Mouse (Mus musculus) liver, embryonic 16.5 days (tissue): ENCODE results near the gene Adora1. TPM values are rescaled to one million over a fixed set of nuclear protein-coding genes. Genes with fewer than 3 reads are reported as not detected.

Experiments used
- ATAC-seq: fragments of 200-750 bp; cut with Nextera tagmentation; 2 replicates; pipeline ENCODE4 v1.8.0; 2017; ENCODE audit warnings: low read depth, mild to moderate bottlenecking, moderate number of reproducible peaks, moderate library complexity
- H3K27ac ChIP-seq: fragments of 300-500 bp; sonication (generic); 2 replicates; pipeline ENCODE4 v1.5.1; 2014; ENCODE audit warnings: mild to moderate bottlenecking, low read length
- H3K27me3 ChIP-seq: fragments of 300-500 bp; sonication (generic); 2 replicates; pipeline ENCODE4 v1.6.1; 2014; ENCODE audit warnings: low read depth, low read length, mixed read lengths; ENCODE audit not compliant: control insufficient read depth, insufficient read depth
- H3K36me3 ChIP-seq: fragments of 300-500 bp; sonication (generic); 2 replicates; pipeline ENCODE4 v1.6.1; 2014; ENCODE audit warnings: mild to moderate bottlenecking; ENCODE audit not compliant: control insufficient read depth, insufficient read depth
- H3K4me1 ChIP-seq: fragments of 300-500 bp; sonication (generic); 2 replicates; pipeline ENCODE4 v1.6.1; 2014; ENCODE audit warnings: low read depth, low read length, mixed read lengths; ENCODE audit not compliant: control insufficient read depth
- H3K4me2 ChIP-seq: fragments of 300-500 bp; sonication (generic); 2 replicates; pipeline ENCODE4 v1.6.1; 2014; ENCODE audit warnings: low read depth, low read length, mixed read lengths
- H3K4me3 ChIP-seq: fragments of 300-500 bp; sonication (generic); 2 replicates; pipeline ENCODE4 v1.5.1; 2014; ENCODE audit warnings: low read depth, mild to moderate bottlenecking, low read length
- H3K9ac ChIP-seq: fragments of 300-500 bp; sonication (generic); 2 replicates; pipeline ENCODE4 v1.6.1; 2014; ENCODE audit warnings: low read depth, low read length
- H3K9me3 ChIP-seq: fragments of 300-500 bp; sonication (generic); replicated peaks from 2 replicates; pipeline ENCODE4 v1.6.1; 2016; ENCODE audit warnings: low read length; ENCODE audit not compliant: control insufficient read depth
- WGBS: fragments of 180-500 bp; shearing (Covaris S2); extraction: QIAGEN DNeasy Blood & Tissue Kit; methylation state at CpG from one replicate; pipeline ENCODE4 v1.1.7; 2014; ENCODE audit not compliant: insufficient replicate concordance; 5-methylcytosine and 5-hydroxymethylcytosine counted together
- polyA plus RNA-seq: library from polyadenylated mRNA; unstranded; fragments of >200 nt; fragmentation: Nextera tagmentation; extraction: Ambion mirVana; gene quantifications from 2 replicates; pipeline ENCODE4 v1.2.1, GENCODE M21; 2015

Gene Adora1
- polyA plus RNA-seq, 1 experiment from 2014 or later: 3.6 TPM

DNA sequence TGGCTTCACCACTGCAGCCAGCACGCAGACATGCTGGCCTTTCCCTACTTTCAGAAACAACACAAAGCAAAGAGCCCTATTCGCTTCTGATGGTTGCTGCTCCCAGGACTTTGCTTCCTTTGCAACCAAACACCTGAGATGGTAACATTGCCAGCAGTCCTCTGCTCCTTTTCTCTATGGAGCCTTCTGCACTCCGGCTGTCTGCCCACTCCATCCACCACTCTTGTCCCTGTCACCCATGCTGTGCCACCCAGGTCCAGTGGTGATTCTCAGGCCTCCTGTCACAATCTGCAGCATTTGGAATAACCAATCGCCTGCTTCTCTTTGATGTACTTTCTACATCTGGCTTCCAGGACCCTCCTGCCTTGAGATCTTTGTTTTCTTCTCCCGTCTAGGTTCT, 9.9 kb downstream of the Adora1 start:
- no peaks in the 10 kb centered on the region; the same call in 1 of the 2 replicates for H3K4me1 ChIP-seq
- H3K27ac ChIP-seq: no peak overlapping the region
- H3K36me3 ChIP-seq: no peaks in the 10 kb centered on the region
- no peak overlapping the region for H3K9ac ChIP-seq
- H3K9me3 ChIP-seq: no peaks in the 10 kb centered on the region
- 60% methylated on average over 5 of the region's 5 CpGs for WGBS
- no peak for ATAC-seq
- H3K4me2 ChIP-seq: no peak overlapping the region
- H3K27me3 ChIP-seq: no peaks in the 10 kb centered on the region
- H3K4me3 ChIP-seq: no peak overlapping the region

DNA sequence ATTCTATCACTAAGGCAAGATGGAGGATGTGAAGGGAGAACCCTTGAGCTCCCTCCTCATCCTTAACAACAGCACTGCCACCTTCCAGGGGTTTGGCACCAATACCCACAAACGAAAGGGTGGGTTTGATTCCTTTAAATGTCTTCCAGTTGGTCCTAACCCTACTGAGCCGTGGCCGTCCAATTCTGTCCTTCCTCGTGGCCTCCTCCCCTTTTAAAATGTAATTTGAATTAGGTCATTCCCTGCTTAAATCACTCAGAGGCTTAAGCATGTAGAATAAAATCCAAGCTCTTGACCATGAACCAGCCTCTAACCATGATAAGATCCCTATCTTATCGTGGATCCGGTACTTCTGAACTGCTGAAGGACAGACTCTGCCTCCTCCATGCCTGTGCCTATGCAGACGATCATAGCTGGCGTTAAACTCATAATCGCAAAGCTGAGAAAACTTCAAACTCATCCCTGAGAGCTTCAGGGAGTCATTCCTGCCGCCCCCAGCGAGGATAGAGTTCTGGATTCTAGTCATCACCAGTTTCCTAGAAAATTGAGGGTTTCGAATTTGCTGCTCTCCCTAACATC, 10.5 kb downstream of the Adora1 start:
- ATAC-seq: no peak
- WGBS: 59% methylated on average over 12 of the region's 12 CpGs
- no peaks in the 10 kb centered on the region for H3K27me3 ChIP-seq

DNA sequence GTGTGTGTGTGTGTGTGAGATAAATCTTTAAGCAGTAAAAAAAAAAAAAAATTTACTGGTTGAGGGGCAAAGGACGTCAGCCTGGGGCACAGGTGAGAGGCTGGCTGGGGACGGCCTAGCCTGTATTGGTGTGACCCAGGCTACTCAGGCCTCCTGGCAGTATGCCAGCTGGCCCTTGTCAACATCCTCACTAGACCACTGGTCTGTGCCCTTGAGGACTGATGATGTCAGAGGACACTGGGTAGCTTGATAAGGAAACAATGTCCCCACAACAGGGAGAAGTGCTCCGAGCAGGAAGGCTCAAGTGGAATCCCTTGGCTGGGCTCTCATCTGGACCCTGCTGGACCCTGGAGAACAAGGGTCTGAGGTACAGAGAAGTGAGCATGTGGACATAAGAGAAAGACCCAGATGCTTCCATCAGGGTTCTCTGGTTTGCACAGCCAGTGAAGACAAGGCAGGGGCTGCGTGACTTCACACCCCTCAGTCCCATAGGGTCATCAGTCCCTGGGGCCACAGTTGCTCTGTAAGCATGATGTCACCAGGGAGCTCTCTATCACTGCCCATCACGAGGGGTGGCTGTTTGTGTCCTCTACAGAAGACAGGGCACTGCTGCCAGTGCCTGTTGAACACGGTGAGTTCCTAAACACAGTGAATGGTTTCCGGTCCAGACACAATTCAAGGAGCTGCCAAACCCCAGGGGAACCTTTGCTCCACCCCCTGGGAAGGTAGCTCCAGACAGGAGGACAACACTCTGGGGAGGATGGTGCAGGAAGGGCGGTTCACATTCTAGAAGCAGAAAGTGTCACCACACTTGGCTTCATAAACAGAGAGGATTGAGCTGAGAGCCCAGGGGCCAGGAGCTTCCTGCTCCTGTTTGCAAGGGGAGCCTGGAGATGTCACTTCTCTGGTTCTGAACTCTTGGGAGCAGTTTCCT, 12.8 kb downstream of the Adora1 start:
- H3K4me1 ChIP-seq: no peaks in the 10 kb centered on the region; the same call in 1 of the 2 replicates
- no peak overlapping the region for H3K4me2 ChIP-seq
- no peaks in the 10 kb centered on the region for H3K27me3 ChIP-seq
- 31% methylated on average over 8 of the region's 8 CpGs for WGBS
- H3K4me3 ChIP-seq: no peak overlapping the region
- H3K9ac ChIP-seq: no peak overlapping the region
- no peaks in the 10 kb centered on the region for H3K36me3 ChIP-seq
- H3K27ac ChIP-seq: 0 out of 2 replicates have a peak overlapping the region, but pooled peaks have one; percentile 2
- H3K9me3 ChIP-seq: no peaks in the 10 kb centered on the region
- peak; percentile 89 for ATAC-seq

More for the DNA sequence above, 10.5 kb downstream of the Adora1 start:
- no peak overlapping the region for H3K9ac ChIP-seq
- no peaks in the 10 kb centered on the region for H3K36me3 ChIP-seq
- H3K27ac ChIP-seq: no peak overlapping the region
- no peaks in the 10 kb centered on the region; the same call in 1 of the 2 replicates for H3K4me1 ChIP-seq
- no peak overlapping the region for H3K4me3 ChIP-seq
- no peak overlapping the region for H3K4me2 ChIP-seq
- H3K9me3 ChIP-seq: no peaks in the 10 kb centered on the region

DNA sequence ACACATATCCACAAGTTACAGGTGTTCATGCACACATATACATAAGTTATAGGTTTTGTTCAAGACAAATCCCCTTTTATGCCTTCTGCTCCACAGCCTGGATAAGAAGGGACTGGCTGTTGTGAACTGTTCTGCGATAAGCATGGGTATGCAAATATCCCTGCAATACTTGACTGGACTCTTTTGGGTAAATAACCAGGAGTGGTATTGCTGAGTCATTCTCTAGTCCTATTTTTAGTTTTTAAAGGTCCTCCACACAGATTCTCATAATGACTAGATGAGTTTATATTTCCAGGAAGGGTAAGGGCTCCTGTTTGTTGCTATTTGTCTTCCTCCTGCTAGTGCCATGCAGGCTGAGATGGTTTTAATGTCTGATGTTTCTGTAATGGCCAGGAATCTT, 14.1 kb downstream of the Adora1 start:
- 40% methylated on average over 1 of the region's 1 CpGs for WGBS

GRCm38 (mm10) chr1:134219608-134220007, 15.6 kb downstream of the Adora1 start:
- no peak for ATAC-seq
- no peak overlapping the region for H3K4me2 ChIP-seq

More for the DNA sequence above, 14.1 kb downstream of the Adora1 start:
- Histone ChIP-seq H3K4me1 (no peaks in the 10 kb centered on the region; the same call in 1 of the 2 replicates), H3K27ac (no peak overlapping the region), H3K36me3 (no peaks in the 10 kb centered on the region), H3K9me3 (no peaks in the 10 kb centered on the region), H3K9ac (no peak overlapping the region), H3K4me2 (no peak overlapping the region), H3K4me3 (no peak overlapping the region), H3K27me3 (no peaks in the 10 kb centered on the region)
- no peak for ATAC-seq

GRCm38 (mm10) chr1:134217942-134218341, 17.3 kb downstream of the Adora1 start:
- Histone ChIP-seq H3K4me3 (no peak overlapping the region), H3K36me3 (no peaks in the 10 kb centered on the region), H3K4me1 (peaks cover 2% of the 10 kb centered on the region), H3K27me3 (no peaks in the 10 kb centered on the region), H3K9me3 (no peaks in the 10 kb centered on the region), H3K9ac (no peak overlapping the region), H3K4me2 (no peak overlapping the region), H3K27ac (no peak overlapping the region)
- WGBS: 50% methylated on average over 3 of the region's 3 CpGs
- no peak for ATAC-seq

More at GRCm38 (mm10) chr1:134219608-134220007, 15.6 kb downstream of the Adora1 start:
- H3K27me3 ChIP-seq: no peaks in the 10 kb centered on the region
- no peaks in the 10 kb centered on the region; the same call in 1 of the 2 replicates for H3K4me1 ChIP-seq
- no peak overlapping the region for H3K9ac ChIP-seq
- no peak overlapping the region for H3K4me3 ChIP-seq
- no peaks in the 10 kb centered on the region for H3K9me3 ChIP-seq
- H3K36me3 ChIP-seq: no peaks in the 10 kb centered on the region
- 66% methylated on average over 5 of the region's 5 CpGs for WGBS
- H3K27ac ChIP-seq: no peak overlapping the region

- 45% methylated on average over 12 of the region's 12 CpGs for WGBS
- Histone ChIP-seq H3K9me3 (no peaks in the 10 kb centered on the region), H3K4me3 (no peak overlapping the region), H3K9ac (no peak overlapping the region), H3K36me3 (no peaks in the 10 kb centered on the region), H3K27me3 (no peaks in the 10 kb centered on the region), H3K4me1 (peaks cover 4% of the 10 kb centered on the region), H3K27ac (0 out of 2 replicates have a peak overlapping the region, but pooled peaks have one; percentile 26), H3K4me2 (no peak overlapping the region)
- 0 out of 2 replicates have a peak, but pooled peaks have one; percentile 28 for ATAC-seq
Measured at GRCm38 (mm10) chr1:134217028-134217481, 18.2 kb downstream of the Adora1 start.

- Histone ChIP-seq H3K4me1 (peaks cover 4% of the 10 kb centered on the region), H3K36me3 (no peaks in the 10 kb centered on the region), H3K27me3 (no peaks in the 10 kb centered on the region; the same call in 1 of the 2 replicates), H3K27ac (no peak overlapping the region), H3K4me3 (no peak overlapping the region), H3K9me3 (no peaks in the 10 kb centered on the region), H3K4me2 (no peak overlapping the region), H3K9ac (no peak overlapping the region)
- 83% methylated on average over 2 of the region's 2 CpGs for WGBS
- ATAC-seq: no peak
Measured at GRCm38 (mm10) chr1:134216629-134216971, 18.6 kb downstream of the Adora1 start.
